Mouse (Mus musculus): ENCODE data around the gene Idh1. TPM values are rescaled to one million over a fixed set of nuclear protein-coding genes. Genes with fewer than 3 reads are reported as not detected.

Idh1 gene
- 33.1 and 36.4 TPM in 2 replicates for polyA plus RNA-seq (2012; rRNA removed; ENCODE audit: low replicate concordance)

DNA sequence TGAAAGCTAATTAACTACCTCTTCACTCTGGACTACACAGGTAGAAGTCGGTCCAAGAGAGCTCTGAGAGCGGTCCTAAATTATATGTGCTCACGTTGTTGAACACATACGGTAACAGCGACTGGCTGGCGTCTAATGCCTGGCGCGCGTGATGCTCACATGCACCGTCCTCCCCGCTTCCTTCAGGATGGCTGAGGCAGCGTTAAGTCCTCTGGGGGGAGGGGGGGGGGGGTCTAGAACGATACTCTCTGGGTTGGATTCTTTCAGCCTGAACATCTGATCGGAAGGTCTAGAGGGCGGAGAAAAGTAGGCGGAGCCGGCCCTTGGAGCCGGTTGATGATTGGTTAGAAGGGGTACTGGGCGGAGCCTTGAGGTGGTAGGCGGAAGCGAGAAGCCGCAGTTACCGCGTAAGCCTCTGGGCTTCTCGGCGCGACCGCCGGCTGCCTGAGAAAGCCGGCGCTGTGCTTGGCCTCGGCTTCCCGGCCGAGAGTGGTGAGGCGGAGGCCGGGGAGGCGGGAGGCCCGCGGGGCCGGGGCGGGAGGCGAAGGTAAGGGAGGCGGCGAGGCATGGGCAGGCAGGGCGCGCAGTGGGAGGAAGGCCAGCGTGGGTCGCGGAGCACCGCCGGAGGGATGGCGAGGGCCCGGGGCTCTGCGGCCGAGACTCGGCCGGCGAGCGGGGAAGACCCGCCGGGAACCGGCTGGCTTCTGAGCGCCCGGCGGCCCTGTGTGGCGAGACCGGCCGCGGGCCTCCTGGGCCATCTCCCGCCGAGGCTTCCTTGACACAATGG is at the start of gene Idh1, which contains the start of gene Pikfyve:
TSS of gene Idh1 (minus strand) at position 214 of the 787 bp plus-strand sequence.
TSS of gene Pikfyve (plus strand) at position 397 of the 787 bp plus-strand sequence.

DNA sequence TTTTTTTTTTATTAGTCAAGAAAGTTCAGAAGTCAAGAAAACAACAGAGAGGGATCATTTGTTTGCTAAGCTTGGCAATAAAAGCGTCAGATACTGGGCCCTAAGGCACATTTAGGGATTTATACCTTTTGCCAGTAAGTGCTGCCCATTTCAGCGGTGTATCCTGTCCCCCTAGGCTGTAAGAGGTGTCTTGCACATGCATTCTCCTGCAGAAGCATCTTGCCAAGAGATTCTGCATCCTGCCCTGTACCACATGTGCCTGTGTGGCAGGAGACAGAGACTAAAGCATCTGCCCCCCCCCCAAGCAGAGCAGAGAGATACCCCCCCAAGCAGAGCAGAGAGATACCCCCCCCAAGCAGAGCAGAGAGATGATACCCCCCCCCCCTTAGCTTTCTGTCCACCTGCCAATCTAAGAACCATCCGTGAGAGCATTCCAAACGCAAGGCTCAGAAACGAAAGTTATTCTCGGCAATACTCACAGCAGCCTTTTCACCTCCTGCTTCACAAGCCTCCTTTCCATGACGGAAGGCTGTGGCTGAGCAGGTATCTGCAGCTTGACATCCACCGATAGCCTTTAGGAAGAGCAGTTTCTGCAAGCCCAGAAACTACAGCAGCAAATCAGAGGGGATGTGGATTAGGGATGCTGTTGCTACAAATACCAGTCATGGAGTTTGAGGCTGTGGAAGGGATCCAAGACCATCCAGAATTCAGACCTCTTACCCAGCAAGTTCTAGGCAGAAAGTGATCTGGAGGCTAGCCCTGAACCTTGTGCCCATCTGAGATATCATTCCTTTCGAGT is 63.5 kb downstream of the Idh1 start, which contains the start of gene D630023F18Rik:
TSS of gene D630023F18Rik (minus strand) at position 641 of the 799 bp plus-strand sequence.

DNA sequence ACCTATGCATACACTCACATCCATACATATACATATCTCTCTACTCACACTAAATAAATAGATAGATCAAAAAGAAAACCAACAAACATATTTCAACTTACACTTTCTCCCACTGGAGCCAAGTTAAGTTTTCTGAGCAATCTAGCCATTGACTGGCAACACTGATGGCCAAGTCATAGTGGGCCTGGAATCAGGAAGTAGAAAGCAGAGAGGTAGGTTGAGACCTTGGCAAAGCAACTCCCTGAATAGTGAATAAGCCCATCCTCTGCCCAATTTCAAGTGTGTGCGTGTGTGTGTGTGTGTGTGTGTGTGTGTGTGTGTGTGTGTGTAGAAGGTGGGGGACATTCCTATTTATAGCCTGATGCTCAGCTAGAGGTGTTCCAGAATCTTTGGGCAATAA is 66.9 kb downstream of the Idh1 start, which contains the start of gene Gm28845:
TSS of gene Gm28845 (minus strand) at position 121 of the 400 bp plus-strand sequence.

Other genes with a start within 250 kb of the Idh1 start
- 1.9 and 2.1 TPM in 2 replicates for gene Plekhm3, start 229.7 kb downstream of the Idh1 start, polyA plus RNA-seq (2012; rRNA removed; ENCODE audit: low replicate concordance)
- 0.07 and 0.13 TPM in 2 replicates for gene Akr1cl, start 153.7 kb downstream of the Idh1 start, polyA plus RNA-seq (2012; rRNA removed; ENCODE audit: low replicate concordance)
- not detected in 2 replicates for gene Cryge, start 135.4 kb downstream of the Idh1 start, polyA plus RNA-seq (2012; rRNA removed; ENCODE audit: low replicate concordance)
- gene Crygd, start 123.0 kb downstream of the Idh1 start, polyA plus RNA-seq (2012; rRNA removed; ENCODE audit: low replicate concordance): not detected in 2 replicates
- gene Crygc, start 112.8 kb downstream of the Idh1 start, polyA plus RNA-seq (2012; rRNA removed; ENCODE audit: low replicate concordance): not detected in 2 replicates
- not detected in 2 replicates for gene Crygb, start 104.2 kb downstream of the Idh1 start, polyA plus RNA-seq (2012; rRNA removed; ENCODE audit: low replicate concordance)
- not detected in 2 replicates for gene Cryga, start 83.1 kb downstream of the Idh1 start, polyA plus RNA-seq (2012; rRNA removed; ENCODE audit: low replicate concordance)
- not detected in 2 replicates for gene Gm28845, start 66.9 kb downstream of the Idh1 start, polyA plus RNA-seq (2012; rRNA removed; ENCODE audit: low replicate concordance)
- gene D630023F18Rik, start 63.3 kb downstream of the Idh1 start, polyA plus RNA-seq (2012; rRNA removed; ENCODE audit: low replicate concordance): 0.07 and 0.35 TPM in 2 replicates
- 2.2 and 2.6 TPM in 2 replicates for gene Pikfyve, start 183 bp upstream of the Idh1 start, polyA plus RNA-seq (2012; rRNA removed; ENCODE audit: low replicate concordance)
- gene Pth2r, start 95.6 kb upstream of the Idh1 start, polyA plus RNA-seq (2012; rRNA removed; ENCODE audit: low replicate concordance): not detected in 2 replicates